Mouse (Mus musculus): ENCODE measurements around the gene Kbtbd12. TPM values are rescaled to one million over a fixed set of nuclear protein-coding genes. Genes with fewer than 3 reads are reported as not detected.

The Kbtbd12 gene
- total RNA-seq, 2 experiments from 2014 or later: 71.2 to 96.1 TPM

DNA sequence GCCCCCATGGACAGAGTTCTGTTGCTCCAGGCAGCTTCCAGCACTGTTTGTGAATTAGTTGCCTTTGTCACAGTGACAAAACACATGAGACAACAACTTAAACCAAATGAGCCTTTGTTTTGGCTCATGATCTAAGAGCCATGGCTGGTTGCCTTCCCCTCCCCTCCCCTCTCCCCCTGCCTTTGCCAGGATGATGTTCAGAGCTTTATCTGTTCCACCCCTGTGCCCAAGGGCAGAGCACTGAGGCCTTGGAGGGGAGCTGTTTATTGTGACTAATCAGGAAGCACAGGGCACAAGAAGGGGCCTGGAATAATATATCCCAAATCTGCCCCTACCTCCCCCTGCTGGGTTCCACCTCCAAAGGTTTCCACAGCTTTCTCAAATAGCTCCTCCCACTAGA is 107.4 kb downstream of the Kbtbd12 start:
- H3K27ac ChIP-seq: no peak overlapping the region
- intact Hi-C loops (cut with DNase I): no loop called here
- H3K4me3 ChIP-seq: no peak overlapping the region
- DNase-seq: no peak
- no peak for TF ChIP-seq CTCF (IDR thresholded peaks at IDR 0.05)

DNA sequence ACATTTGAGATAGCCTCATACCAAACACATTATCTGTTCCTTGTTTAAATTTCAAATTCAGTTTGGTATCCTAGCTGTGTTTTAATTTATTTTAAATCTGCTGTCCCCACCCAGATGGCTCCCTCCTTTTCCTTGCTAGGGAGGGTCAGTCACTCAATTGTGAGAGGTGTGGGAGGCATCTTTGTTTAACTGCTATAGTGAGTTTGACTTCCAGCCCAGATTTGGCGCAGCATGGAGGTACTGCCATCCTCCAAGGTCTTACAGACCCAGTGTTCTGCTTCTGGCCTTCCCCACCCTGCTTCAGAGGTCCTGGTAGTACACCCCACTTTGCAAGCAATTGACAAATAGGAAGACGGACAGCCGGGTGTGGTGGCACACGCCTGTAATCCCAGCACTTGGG is 113.7 kb downstream of the Kbtbd12 start:
- intact Hi-C loops (cut with DNase I): no loop called here
- H3K4me3 ChIP-seq: no peak overlapping the region
- no peak for TF ChIP-seq CTCF (IDR thresholded peaks at IDR 0.05)
- DNase-seq: no peak
- H3K27ac ChIP-seq: no peak overlapping the region

DNA sequence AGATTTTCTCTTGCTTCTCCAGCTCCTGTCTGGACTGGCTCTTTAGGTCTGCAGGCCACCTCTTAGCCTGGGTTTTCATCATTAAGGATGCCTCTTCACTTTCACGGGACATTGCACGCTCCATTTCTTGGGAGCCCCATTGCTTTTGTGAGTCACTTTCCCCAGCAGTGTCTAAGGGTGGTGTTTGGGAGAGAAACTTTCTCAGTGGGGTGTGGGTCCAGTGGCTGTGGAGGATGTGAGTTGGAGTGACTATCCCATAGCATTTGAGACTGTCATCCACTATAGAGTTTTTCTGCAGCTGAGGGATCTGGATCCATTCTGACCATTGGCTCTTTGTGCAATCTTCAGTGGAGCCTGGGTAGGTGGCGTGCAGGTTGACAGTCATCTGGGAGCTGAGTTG is 114.3 kb downstream of the Kbtbd12 start:
- Histone ChIP-seq H3K4me3 (no peak overlapping the region), H3K27ac (no peak overlapping the region)
- no peak for DNase-seq
- TF ChIP-seq CTCF (IDR thresholded peaks at IDR 0.05): no peak
- intact Hi-C loops (cut with DNase I): no loop called here

DNA sequence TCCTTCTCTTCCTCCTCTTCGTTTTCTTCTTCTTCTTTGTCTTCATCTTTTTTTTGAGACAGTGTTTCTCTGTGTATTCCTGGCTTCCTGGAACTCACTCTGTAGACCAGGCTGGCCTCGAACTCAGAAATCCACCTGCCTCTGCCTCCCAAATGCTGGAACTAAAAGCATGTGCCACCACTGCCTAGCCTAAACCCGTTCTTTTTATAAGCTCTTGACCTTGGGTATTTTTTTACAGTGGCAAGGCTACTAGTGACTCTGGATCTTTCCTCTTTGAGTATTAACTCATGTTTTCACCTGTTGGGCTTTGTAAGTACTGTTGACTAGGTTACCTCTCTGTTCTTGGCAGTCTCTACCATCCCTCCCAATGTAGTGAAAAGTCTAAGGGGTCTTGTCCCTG is 114.7 kb downstream of the Kbtbd12 start:
- no peak for DNase-seq
- intact Hi-C loops (cut with DNase I): no loop called here

DNA sequence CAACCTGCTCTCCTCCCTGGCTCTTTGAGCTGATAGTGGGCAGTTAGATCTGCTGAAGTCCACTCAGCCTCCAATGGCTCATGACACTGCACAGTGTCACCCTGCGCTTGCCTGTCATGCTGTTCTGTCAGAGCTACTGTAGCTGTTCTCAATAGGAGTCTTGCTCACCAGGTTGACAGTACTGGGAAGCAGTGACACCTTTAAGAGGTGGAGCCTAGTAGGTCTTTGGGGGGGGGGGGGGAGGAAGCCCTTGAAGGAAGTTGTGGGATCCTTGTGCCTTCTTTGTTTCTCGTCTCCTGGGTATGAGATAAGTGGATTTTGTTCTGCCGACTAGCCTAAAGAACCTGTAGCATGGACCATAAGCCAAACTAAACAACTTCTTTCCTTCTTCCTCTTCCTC is 115.1 kb downstream of the Kbtbd12 start:
- TF ChIP-seq CTCF (IDR thresholded peaks at IDR 0.05): no peak
- no peak overlapping the region for H3K27ac ChIP-seq
- H3K4me3 ChIP-seq: no peak overlapping the region
- DNase-seq: no peak
- intact Hi-C loops (cut with DNase I): no loop called here

More for the DNA sequence above, 114.7 kb downstream of the Kbtbd12 start:
- no peak overlapping the region for H3K27ac ChIP-seq
- H3K4me3 ChIP-seq: no peak overlapping the region
- TF ChIP-seq CTCF (IDR thresholded peaks at IDR 0.05): no peak

DNA sequence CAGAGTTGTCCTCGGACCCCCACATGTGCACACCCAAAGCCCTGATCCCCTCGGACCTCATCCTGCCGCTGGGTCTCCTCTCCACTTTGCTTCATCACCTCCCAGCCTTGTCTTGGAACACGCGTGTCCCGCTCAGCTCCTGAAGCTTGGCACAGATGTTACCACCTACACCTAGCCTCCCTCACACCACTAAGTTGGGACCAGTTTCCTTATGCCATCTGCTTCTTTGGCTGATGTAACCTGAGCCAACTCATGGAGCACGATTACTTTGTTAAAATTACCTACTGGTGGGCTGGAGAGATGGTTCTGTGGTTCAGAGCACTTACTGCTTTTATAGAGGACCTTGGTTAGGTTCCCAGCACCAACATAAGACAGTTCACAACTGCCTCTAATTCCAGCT is 115.9 kb downstream of the Kbtbd12 start:
- Histone ChIP-seq H3K4me3 (no peak overlapping the region), H3K27ac (no peak overlapping the region)
- DNase-seq: no peak
- intact Hi-C loops (cut with DNase I): no loop called here
- no peak for TF ChIP-seq CTCF (IDR thresholded peaks at IDR 0.05)

DNA sequence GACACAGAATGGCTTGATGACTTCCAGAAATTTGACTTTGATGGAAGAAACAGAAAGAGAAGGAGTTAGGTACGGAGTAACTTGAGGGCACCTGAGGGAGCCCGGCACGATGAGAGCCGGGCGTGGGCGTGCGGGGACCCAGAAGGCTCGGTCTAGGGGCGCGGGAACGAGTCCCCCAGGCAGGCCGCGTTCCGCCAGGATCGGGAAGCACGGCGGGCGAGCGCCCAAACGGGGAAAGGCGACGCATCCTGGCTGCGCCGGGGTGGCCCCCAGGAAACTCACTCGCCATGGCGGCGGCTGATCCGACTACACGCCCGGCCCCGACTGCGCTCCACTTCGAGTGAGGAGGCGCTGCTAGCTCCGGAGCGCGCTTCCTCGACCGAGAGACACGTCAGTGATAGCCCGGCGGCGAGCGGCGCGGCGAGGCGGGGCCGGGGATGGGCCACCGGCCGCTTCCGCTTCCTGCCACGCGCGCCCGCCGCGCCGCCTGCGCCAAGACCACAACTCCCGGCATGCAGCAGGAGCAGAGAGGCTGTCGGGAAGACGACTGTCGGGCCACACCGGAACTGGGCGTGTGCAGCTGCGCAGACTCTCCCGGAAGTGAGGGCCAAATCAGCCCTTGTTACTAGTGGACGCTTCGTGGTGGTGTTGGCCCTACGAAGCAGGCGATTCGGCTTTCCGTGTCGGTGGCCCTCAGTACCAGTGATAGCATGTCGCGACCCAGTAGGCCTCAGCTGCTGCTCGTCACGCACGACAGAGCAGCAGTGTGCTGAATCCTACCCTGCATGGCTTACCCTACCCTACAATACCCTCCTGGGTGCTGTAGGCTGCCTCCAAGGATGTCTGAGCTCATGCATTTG is 119.1 kb downstream of the Kbtbd12 start, which contains the start of gene Sec61a1:
Gene Sec61a1, minus strand, starts transcription at position 502 of the 860 bp plus-strand sequence.
- intact Hi-C loops (cut with DNase I): loop anchor here (5.0 kb wide), 1 partner anchor 71 kb away; the partner anchor contains the start of gene Eefsec
- peak; percentile 98 for DNase-seq
- Histone ChIP-seq H3K4me3 (peak within 1 kb of the TSS; percentile 96), H3K27ac (peak within 1 kb of the TSS; percentile 97)
- no peak for TF ChIP-seq CTCF (IDR thresholded peaks at IDR 0.05)

DNA sequence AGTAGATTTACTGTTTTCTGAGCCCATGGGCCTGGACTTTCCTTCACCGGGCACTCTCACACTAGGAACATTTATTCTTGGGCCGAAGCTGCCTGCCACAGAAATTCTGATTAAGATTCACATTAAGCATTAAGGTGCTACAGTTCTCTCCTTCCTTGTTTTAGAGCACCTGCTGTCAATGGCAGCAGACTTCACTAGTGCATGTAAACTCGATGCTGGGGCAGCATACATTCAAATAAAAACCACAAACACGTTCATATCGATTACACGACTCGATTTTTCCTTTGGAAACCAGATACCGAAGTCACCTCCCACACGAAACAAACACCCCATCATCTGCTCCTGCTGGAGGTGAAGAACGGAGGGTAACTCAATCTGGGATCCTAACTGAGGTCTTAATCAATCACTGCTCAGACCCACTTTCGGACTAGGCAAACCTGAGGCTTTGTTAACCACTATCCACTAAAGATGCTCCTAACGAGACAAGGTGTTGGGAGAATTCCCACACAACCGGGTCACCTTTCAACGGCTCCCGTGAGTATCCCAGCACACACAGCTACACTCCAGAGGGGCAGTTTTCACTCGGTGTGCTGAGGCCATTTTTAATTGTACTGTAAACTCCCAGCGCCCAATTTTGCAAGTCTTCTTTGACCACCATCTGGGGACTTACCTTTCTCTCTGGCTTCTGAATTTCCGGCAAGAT is 119.9 kb downstream of the Kbtbd12 start:
- Histone ChIP-seq H3K27ac (peak overlapping the region; percentile 97), H3K4me3 (peak overlapping the region; percentile 96)
- TF ChIP-seq CTCF (IDR thresholded peaks at IDR 0.05): no peak
- intact Hi-C loops (cut with DNase I): loop anchor here (5.0 kb wide), 1 partner anchor 71 kb away; the partner anchor contains the start of gene Eefsec
- no peak for DNase-seq

DNA sequence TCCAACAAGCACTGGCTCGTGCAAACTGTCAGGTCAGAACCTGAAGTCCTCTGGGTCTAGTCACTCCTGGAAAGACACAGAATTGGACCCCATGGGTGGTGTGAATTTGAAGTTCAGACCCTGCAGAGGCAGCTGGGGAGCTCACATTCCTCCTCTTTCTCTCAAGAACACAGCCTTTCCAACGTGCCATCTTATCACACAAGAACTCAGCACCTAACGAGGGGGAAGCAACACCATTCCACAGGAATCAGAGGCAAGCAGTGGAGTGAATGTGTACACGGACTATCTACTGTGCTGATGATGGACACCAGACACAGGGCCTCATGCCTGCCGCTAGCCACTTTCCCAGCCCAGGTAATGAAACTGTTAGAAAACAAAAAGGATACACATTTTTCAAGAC is 121.1 kb downstream of the Kbtbd12 start:
- DNase-seq: no peak
- Histone ChIP-seq H3K27ac (no peak overlapping the region), H3K4me3 (peak overlapping the region; percentile 96)
- intact Hi-C loops (cut with DNase I): loop anchor here (5.0 kb wide), 1 partner anchor 69 kb away; the partner anchor contains the start of gene Eefsec
- TF ChIP-seq CTCF (IDR thresholded peaks at IDR 0.05): no peak

DNA sequence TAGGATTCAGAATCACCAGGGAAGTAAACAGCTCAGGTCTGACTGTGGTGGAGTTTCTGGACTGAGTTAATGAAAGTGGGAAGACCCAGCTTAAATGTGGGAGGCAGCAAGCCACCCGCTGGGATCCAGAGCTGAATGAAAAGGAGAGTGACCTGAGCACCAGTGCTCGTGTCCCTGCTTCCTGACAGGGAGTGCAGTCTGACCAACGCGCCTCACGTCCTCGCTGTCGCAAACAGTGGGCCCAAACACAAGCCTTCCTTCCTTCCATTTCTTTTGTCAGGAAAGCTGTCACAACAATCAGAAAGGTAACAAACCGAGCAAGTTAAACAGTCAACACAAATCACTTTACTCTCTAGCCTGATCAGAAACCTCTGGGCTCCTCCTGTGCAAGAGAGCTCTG is 121.8 kb downstream of the Kbtbd12 start:
- no peak for TF ChIP-seq CTCF (IDR thresholded peaks at IDR 0.05)
- Histone ChIP-seq H3K4me3 (no peak overlapping the region), H3K27ac (no peak overlapping the region)
- DNase-seq: no peak
- intact Hi-C loops (cut with DNase I): loop anchor here (5.0 kb wide), 1 partner anchor 69 kb away; the partner anchor contains the start of gene Eefsec

DNA sequence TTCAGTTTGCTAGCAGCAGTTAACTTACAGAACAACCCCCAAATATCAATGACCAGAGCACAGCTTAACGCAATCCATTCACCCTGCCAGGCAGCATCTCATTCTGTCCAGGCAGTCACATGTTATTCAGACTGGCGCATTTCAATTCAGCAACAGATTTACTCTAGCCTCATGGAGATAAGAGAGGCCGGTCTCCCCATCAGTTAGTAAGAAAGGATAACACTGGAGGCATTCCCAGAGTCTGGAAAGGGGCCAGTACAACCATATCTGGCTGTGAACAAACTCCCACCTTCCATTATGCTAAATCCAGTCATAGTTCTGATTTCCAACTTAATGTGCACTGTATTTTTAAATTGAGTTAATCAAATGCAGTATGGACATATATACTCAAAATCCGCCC is 123.2 kb downstream of the Kbtbd12 start:
- DNase-seq: no peak
- H3K4me3 ChIP-seq: no peak overlapping the region
- TF ChIP-seq CTCF (IDR thresholded peaks at IDR 0.05): no peak
- no peak overlapping the region for H3K27ac ChIP-seq
- intact Hi-C loops (cut with DNase I): no loop called here

DNA sequence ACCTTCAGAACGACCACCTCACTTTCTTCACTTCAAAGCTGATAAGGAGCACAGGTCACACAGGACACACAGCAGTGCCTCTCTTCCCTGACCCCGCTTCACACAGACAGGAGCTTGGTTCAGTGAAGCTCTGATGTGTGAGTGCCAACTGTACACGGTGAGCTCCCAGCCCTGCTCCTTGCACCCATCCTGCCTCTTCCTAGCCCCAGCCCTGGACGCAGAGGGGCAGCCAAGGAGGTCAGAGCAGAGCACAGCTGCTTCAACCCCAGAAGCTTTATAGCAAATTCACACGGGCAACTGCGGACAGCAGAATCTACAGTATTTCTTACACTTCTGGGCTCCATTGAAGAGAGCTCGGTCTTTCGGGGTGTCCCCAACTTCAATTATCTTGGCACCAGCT is 123.8 kb downstream of the Kbtbd12 start:
- no peak overlapping the region for H3K27ac ChIP-seq
- intact Hi-C loops (cut with DNase I): no loop called here
- DNase-seq: no peak
- no peak for TF ChIP-seq CTCF (IDR thresholded peaks at IDR 0.05)
- no peak overlapping the region for H3K4me3 ChIP-seq

DNA sequence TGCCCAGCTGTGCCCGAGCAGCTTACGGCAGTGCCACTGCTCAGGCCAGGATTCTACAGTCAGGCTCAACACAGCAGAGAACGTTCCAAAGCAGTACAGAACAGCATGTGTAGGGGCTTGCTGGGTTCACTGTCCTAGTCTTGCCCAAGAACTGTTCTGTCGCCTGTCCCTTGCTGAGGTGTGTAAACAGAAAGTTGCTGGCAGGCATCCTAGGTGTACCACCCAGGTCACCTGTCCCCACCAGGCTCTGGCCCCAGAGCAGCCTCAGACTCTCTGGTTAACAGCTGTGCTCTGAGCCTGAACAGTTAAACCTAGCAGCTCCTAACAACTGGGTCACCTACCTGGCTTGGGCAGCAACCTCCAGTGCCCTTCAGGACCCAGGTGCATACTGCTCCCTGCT is 134.7 kb downstream of the Kbtbd12 start:
- DNase-seq: no peak
- Histone ChIP-seq H3K27ac (no peak overlapping the region), H3K4me3 (no peak overlapping the region)
- intact Hi-C loops (cut with DNase I): loop anchor here (5.0 kb wide), 2 partner anchors 311 to 391 kb away; partner anchors contain the start of gene Gata2
- no peak for TF ChIP-seq CTCF (IDR thresholded peaks at IDR 0.05)

All from gastrocnemius, adult 2 months (tissue).